Mouse (Mus musculus) lung, postnatal 0 days (tissue): ENCODE data around the gene Pbrm1. TPM values are rescaled to one million over a fixed set of nuclear protein-coding genes. Genes with fewer than 3 reads are reported as not detected.

Experiments used
- ATAC-seq: fragments of 200-750 bp; cut with Nextera tagmentation; 2 replicates; pipeline ENCODE4 v1.8.0; 2017; ENCODE audit warnings: moderate library complexity
- DNase-seq: peaks from one replicate; pipeline ENCODE4 v3.0.0-alpha.2; 2016; ENCODE audit warnings: low spot score
- H3K27ac ChIP-seq: fragments of 300-500 bp; sonication (generic); 2 replicates; pipeline ENCODE4 v1.5.1; 2014; ENCODE audit warnings: antibody characterized with exemption, mild to moderate bottlenecking, low read length, mixed read lengths
- H3K27me3 ChIP-seq: fragments of 300-500 bp; sonication (generic); replicated peaks from 2 replicates; pipeline ENCODE4 v1.6.1; 2014; ENCODE audit warnings: low read length, mixed read lengths; ENCODE audit not compliant: insufficient read depth
- H3K36me3 ChIP-seq: fragments of 300-500 bp; sonication (generic); 2 replicates; pipeline ENCODE4 v1.6.1; 2014; ENCODE audit warnings: low read length, mixed read lengths; ENCODE audit not compliant: insufficient read depth
- H3K4me1 ChIP-seq: fragments of 300-500 bp; sonication (generic); 2 replicates; pipeline ENCODE4 v1.6.1; 2014; ENCODE audit warnings: antibody characterized with exemption, low read depth, low read length, mixed read lengths; ENCODE audit not compliant: insufficient read depth
- H3K4me2 ChIP-seq: fragments of 300-500 bp; sonication (generic); replicated peaks from 2 replicates; pipeline ENCODE4 v1.6.1; 2014; ENCODE audit warnings: low read depth, mild to moderate bottlenecking, low read length, moderate library complexity, mixed read lengths
- H3K4me3 ChIP-seq: fragments of 300-500 bp; sonication (generic); 2 replicates; pipeline ENCODE4 v1.5.1; 2014; ENCODE audit warnings: low read depth, low read length
- H3K9ac ChIP-seq: fragments of 300-500 bp; sonication (generic); replicated peaks from 2 replicates; pipeline ENCODE4 v1.6.1; 2014; ENCODE audit warnings: low read depth, mild to moderate bottlenecking
- H3K9me3 ChIP-seq: fragments of 300-500 bp; sonication (generic); 2 replicates; pipeline ENCODE4 v1.6.1; 2016; ENCODE audit warnings: low read length, mixed read lengths
- CTCF ChIP-seq: IDR thresholded peaks from 2 replicates; pipeline ENCODE4 v1.5.1; 2016; ENCODE audit warnings: antibody characterized with exemption, mild to moderate bottlenecking
- EP300 ChIP-seq: IDR thresholded peaks from 2 replicates; pipeline ENCODE4 v1.6.1; 2016; ENCODE audit warnings: antibody characterized with exemption, mild to moderate bottlenecking, control low read depth
- WGBS: fragments of 180-500 bp; shearing (Covaris S2); extraction: QIAGEN DNeasy Blood & Tissue Kit; methylation state at CpG from one replicate; pipeline ENCODE4 v1.1.7; 2014; 5-methylcytosine and 5-hydroxymethylcytosine counted together
- polyA plus RNA-seq: library from polyadenylated mRNA; unstranded; fragments of >200 nt; fragmentation: Nextera tagmentation; extraction: Ambion mirVana; gene quantifications from 2 replicates; pipeline ENCODE4 v1.2.1, GENCODE M21; 2015

The Pbrm1 gene
- polyA plus RNA-seq, 1 experiment from 2014 or later, result 59.8 TPM

GRCm38 (mm10) chr14:31001307-31002205 lies 17.4 kb upstream of the Pbrm1 start, which contains the start of the genes Glt8d1 and Spcs1:
Glt8d1 (plus strand) TSS chr14:31001400.
Spcs1 (minus strand) TSS chr14:31001672.
- Histone ChIP-seq H3K4me3 (peak within 1 kb of the TSS; percentile 98), H3K36me3 (no peaks in the 10 kb centered on the region), H3K4me2 (peak within 1 kb of the TSS; percentile 67), H3K4me1 (peaks cover 6% of the 10 kb centered on the region; the same call in 1 of the 2 replicates), H3K9ac (peak within 1 kb of the TSS; percentile 89), H3K27ac (peak within 1 kb of the TSS; percentile 95), H3K27me3 (no peaks in the 10 kb centered on the region), H3K9me3 (no peaks in the 10 kb centered on the region)
- ATAC-seq (peak; percentile 92), DNase-seq (peak; percentile 90)
- under 1% methylated on average over 74 of the region's 84 CpGs for WGBS
- no peak for TF ChIP-seq EP300
- no peak for TF ChIP-seq CTCF

DNA sequence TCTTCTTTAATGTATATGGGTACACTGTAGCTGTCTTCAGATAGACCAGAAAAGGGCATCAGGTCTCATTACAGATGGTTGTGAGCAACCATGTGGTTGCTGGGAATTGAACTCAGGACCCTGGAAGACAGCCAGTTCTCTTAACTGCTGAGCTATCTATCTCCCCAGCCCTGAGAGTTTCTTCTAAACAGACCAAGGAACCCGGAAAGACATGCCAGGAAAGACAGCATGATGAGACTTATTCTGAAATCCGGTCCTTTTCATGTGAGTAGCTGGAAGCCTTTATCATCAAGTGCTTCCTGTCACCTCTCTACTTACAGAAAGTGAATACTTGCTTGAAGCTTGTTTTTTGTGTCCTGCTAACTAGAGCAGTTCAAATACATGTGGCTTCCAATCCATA lies 14.4 kb upstream of the Pbrm1 start:
- Histone ChIP-seq H3K4me1 (peaks cover 6% of the 10 kb centered on the region; the same call in 1 of the 2 replicates), H3K9me3 (no peaks in the 10 kb centered on the region), H3K9ac (no peak overlapping the region), H3K27ac (no peak overlapping the region), H3K36me3 (0 out of 2 replicates have a peak, but pooled peaks cover 7% of the 10 kb centered on the region), H3K4me2 (no peak overlapping the region), H3K4me3 (no peak overlapping the region), H3K27me3 (no peaks in the 10 kb centered on the region)
- WGBS, result 47% methylated on average over 2 of the region's 2 CpGs
- TF ChIP-seq EP300 (no peak), CTCF (no peak)
- DNase-seq (no peak), ATAC-seq (no peak)

DNA sequence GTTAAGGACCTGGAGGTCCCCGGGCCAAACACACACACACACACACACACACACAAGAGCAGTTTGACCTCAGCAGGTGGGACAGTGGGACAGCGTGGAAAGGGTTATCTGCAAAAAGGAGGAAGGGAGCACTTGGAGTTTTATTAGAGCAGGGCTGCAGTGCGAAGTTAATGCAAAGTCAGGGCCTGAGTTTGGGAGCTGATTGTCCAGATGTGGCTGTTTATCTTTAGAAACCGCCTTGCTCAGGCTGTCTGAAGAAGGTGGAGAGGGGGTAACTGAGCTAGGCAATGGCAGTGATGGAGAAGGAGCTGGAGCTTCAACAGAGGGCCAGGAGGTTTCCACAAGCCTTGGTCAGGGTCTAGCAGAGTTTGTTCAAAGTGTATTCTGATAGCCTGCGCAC lies 12.2 kb upstream of the Pbrm1 start:
- Histone ChIP-seq H3K9ac (no peak overlapping the region), H3K27ac (no peak overlapping the region), H3K4me2 (no peak overlapping the region), H3K4me1 (peaks cover 6% of the 10 kb centered on the region; the same call in 1 of the 2 replicates), H3K9me3 (no peaks in the 10 kb centered on the region), H3K4me3 (no peak overlapping the region), H3K36me3 (peaks cover 17% of the 10 kb centered on the region; the same call in 1 of the 2 replicates), H3K27me3 (no peaks in the 10 kb centered on the region)
- 70% methylated on average over 5 of the region's 5 CpGs for WGBS
- TF ChIP-seq EP300 (no peak), CTCF (no peak)
- no peak for DNase-seq
- no peak for ATAC-seq

DNA sequence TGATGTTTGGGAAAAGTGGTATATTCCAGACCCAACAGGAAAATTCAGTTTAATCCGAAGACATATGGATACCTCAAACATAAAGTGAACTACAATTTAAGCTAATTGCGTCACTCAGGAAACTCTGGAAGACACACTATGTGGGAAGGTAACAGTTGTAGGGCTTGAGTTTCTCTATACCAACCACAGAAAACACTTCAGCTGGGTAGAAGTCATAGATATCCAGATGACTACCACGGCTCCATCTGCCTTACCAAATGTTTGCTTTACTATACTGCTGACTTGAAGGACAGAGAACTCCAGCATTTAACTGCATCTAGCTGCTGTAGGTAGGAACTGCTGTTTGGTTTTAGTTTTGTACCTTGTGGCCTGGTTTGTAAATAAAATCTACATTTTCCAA lies 7.3 kb upstream of the Pbrm1 start:
- H3K27ac ChIP-seq, result no peak overlapping the region
- no peak for TF ChIP-seq CTCF
- no peak for TF ChIP-seq EP300
- peaks cover 32% of the 10 kb centered on the region for H3K36me3 ChIP-seq
- DNase-seq (no peak), ATAC-seq (no peak)
- H3K9ac ChIP-seq, result no peak overlapping the region
- no peak overlapping the region for H3K4me3 ChIP-seq
- 96% methylated on average over 3 of the region's 3 CpGs for WGBS
- no peak overlapping the region for H3K4me2 ChIP-seq
- H3K9me3 ChIP-seq, result no peaks in the 10 kb centered on the region
- no peaks in the 10 kb centered on the region for H3K4me1 ChIP-seq
- no peaks in the 10 kb centered on the region for H3K27me3 ChIP-seq

DNA sequence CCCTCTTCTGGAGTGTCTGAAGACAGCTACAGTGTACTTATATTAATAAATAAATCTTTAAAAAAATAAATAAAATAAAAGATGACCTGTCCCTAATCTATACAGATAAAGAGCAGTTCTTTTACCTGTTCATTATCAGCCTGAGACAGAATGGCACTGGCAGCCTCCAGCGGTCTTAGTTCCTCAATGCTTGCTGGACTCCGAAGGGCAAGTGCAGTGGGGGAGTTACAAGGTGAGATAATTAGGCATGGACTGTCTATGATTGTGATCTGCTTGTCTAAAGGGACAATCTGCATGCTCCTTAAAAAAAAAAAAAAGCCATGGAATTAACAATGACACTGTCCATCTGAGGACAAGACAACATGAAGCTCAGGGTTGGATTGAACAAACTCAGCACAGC lies 5.0 kb upstream of the Pbrm1 start:
- Histone ChIP-seq H3K27me3 (no peaks in the 10 kb centered on the region), H3K4me1 (no peaks in the 10 kb centered on the region; the same call in 1 of the 2 replicates), H3K4me3 (no peak overlapping the region), H3K9me3 (no peaks in the 10 kb centered on the region), H3K27ac (no peak overlapping the region), H3K36me3 (peaks cover 25% of the 10 kb centered on the region), H3K9ac (no peak overlapping the region), H3K4me2 (no peak overlapping the region)
- ATAC-seq (no peak), DNase-seq (no peak)
- no peak for TF ChIP-seq CTCF
- TF ChIP-seq EP300, result no peak
- 97% methylated on average over 2 of the region's 2 CpGs for WGBS

- no peak for ATAC-seq
- WGBS, result 86% methylated on average over 1 of the region's 1 CpGs
- H3K27ac ChIP-seq, result no peak overlapping the region
- H3K9me3 ChIP-seq, result no peaks in the 10 kb centered on the region
- no peak overlapping the region for H3K9ac ChIP-seq
- no peak overlapping the region for H3K4me3 ChIP-seq
- DNase-seq, result no peak
- H3K27me3 ChIP-seq, result no peaks in the 10 kb centered on the region
- no peak overlapping the region for H3K4me2 ChIP-seq
- TF ChIP-seq EP300, result no peak
- no peak for TF ChIP-seq CTCF
- no peaks in the 10 kb centered on the region; the same call in 1 of the 2 replicates for H3K4me1 ChIP-seq
- H3K36me3 ChIP-seq, result peaks cover 17% of the 10 kb centered on the region; the same call in 1 of the 2 replicates
These were observed 2.9 kb upstream of the Pbrm1 start for GRCm38 (mm10) chr14:31016063-31016462.
